Mouse (Mus musculus) heart, adult 2 months (tissue): Measurements from ENCODE around the gene Foxr1. TPM values are rescaled to one million over a fixed set of nuclear protein-coding genes. Genes with fewer than 3 reads are reported as not detected.

Source experiments
- DNase-seq, 2 experiments: peaks; one replicate each; pipeline ENCODE4 v3.0.0; 2021
- H3K27ac ChIP-seq: fragments of 200-600 bp; 2 replicates; pipeline ENCODE4 v1.8.1; 2022
- H3K27me3 ChIP-seq: fragments of 200-500 bp; 2 replicates; pipeline ENCODE4 v1.6.1; 2012; ENCODE audit warnings: mild to moderate bottlenecking, low read length, inconsistent platforms, mixed read lengths; ENCODE audit not compliant: control insufficient read depth, insufficient read depth
- H3K36me3 ChIP-seq: fragments of 200-500 bp; 2 replicates; pipeline ENCODE4 v1.6.1; 2012; ENCODE audit warnings: low read length, inconsistent platforms; ENCODE audit not compliant: control insufficient read depth, insufficient read depth
- H3K4me1 ChIP-seq: fragments of 200-500 bp; 2 replicates; pipeline ENCODE4 v1.6.1; 2011; ENCODE audit warnings: low read length; ENCODE audit not compliant: control insufficient read depth, insufficient read depth
- H3K4me3 ChIP-seq: fragments of 200-600 bp; 2 replicates; pipeline ENCODE4 v1.8.1; 2022
- H3K79me2 ChIP-seq: fragments of 200-500 bp; replicated peaks from 2 replicates; pipeline ENCODE4 v1.6.1; 2012; ENCODE audit warnings: mild to moderate bottlenecking, inconsistent platforms, low read length, moderate library complexity, mixed read lengths; ENCODE audit not compliant: control insufficient read depth, insufficient read depth
- H3K9ac ChIP-seq: fragments of 200-500 bp; 2 replicates; pipeline ENCODE4 v1.6.1; 2012; ENCODE audit warnings: low read depth, mild to moderate bottlenecking, control low read depth, inconsistent platforms, low read length, mixed read lengths
- CTCF ChIP-seq: fragments of 200-600 bp; IDR thresholded peaks from 2 replicates; pipeline ENCODE4 v1.8.1; 2022; ENCODE audit warnings: antibody characterized with exemption, mild to moderate bottlenecking, moderate library complexity
- EP300 ChIP-seq: fragments of 200-500 bp; IDR thresholded peaks from 2 replicates; pipeline ENCODE4 v1.6.1; 2011; ENCODE audit warnings: low read depth, low read length, control low read depth; ENCODE audit not compliant: insufficient read depth
- POLR2A ChIP-seq: fragments of 200-500 bp; IDR thresholded peaks from 2 replicates; pipeline ENCODE4 v1.6.1; 2011; ENCODE audit warnings: mild to moderate bottlenecking, low read depth, low read length, control low read depth; ENCODE audit not compliant: insufficient read depth
- WGBS: fragments of 180-500 bp; shearing (Covaris S2); methylation state at CpG from one replicate; pipeline ENCODE4 v1.1.7; 2018; 5-methylcytosine and 5-hydroxymethylcytosine counted together
- intact Hi-C: fragments of 180-260 bp; cut with DNase I; formaldehyde crosslinking; loops from one replicate; pipeline ENCODE4 v1.15.1; 2025
- polyA plus RNA-seq: library from polyadenylated mRNA; depleted of rRNA; stranded (reverse); fragments of >200 nt; gene quantifications from 2 replicates; pipeline ENCODE4 v1.2.3, GENCODE M21; 2012
- total RNA-seq, 2 experiments: library from RNA; stranded (reverse); gene quantifications; 2 replicates each; pipeline ENCODE4 v1.2.3; 2021

Foxr1 gene
- total and polyA plus RNA-seq, 3 experiments = not detected

DNA sequence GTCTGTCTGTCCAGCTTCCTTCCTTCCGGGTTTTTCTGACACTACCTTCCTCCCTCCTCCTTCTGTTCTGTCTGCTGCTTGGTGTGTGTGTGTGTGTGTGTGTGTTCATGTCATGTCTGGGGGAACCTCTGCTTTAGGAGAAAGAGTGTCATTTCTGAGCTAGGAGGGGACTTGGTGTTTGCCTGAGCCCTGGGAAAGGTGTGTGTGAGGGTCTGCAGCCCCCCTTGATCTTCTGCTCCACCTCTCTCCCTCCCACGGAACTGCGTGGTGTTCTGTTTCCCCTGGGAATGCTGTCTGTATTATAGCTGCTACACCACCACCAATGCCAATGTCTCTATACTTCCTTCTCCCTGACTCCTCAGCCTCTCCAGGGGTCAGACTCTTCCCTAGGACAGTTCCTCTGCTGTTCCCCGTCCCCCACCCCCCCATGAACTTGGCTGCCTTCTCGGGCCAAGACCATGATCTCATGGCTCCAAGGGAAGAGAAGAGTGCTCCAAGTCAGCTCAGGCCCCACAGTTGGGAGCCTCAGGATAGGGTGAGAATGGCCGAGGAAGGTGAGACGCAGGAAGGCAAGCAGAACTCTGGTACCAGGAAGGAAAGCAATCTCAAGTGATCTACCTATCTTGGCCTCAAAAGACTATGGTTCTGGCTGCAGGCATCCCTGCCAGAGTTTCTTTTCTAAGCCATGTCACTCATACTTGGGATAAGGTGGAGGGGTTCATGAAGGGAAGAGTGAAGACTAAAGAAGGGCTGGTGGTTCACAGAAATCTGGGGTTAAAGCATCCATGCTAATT, 43.6 kb upstream of the Foxr1 start:
- WGBS = 9% methylated on average over 7 of the region's 7 CpGs
- peaks cover 34% of the 10 kb centered on the region for H3K4me1 ChIP-seq
- peak; percentile 27 to 47 for DNase-seq
- H3K27ac ChIP-seq = peak overlapping the region; percentile 93
- H3K79me2 ChIP-seq = no peaks in the 10 kb centered on the region
- intact Hi-C loops = loop anchor here (5.0 to 10.0 kb wide), 2 partner anchors 248 to 400 kb away; no protein-coding TSS in a partner anchor
- TF ChIP-seq CTCF (no peak), EP300 (no peak), POLR2A (no peak)
- H3K4me3 ChIP-seq = peak overlapping the region; percentile 75
- peak overlapping the region; percentile 83 for H3K9ac ChIP-seq
- H3K27me3 ChIP-seq = no peaks in the 10 kb centered on the region
- H3K36me3 ChIP-seq = peaks cover 2% of the 10 kb centered on the region; the same call in 1 of the 2 replicates

DNA sequence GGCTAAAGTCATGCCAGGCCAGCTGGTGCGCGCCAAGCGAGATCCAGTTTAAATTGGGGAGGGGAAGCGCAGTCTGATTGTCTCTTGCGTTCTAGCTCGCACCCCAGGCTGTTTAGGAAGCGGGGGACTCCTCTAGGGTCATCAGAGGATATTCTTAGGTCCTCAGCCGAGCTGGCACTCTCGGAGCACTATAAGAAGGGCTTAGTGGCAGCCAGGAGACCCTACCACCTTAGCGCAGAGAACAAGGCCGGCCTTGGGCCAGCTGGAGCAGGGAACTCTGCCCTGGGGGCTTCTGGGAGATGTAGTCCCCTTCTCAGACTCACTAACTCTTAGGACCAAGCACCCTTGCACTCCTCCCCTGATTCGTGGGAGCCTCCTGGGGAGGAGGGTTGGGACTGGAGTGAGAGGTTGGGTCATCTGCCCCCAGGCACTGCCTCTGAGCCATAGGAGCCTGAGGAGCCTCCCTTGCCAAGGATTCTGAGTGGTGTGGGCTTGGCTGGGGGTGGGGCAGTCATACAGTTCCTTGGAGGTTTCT, 42.6 kb upstream of the Foxr1 start:
- TF ChIP-seq CTCF (no peak), POLR2A (peak; percentile 31; the same call in 1 of the 2 replicates), EP300 (0 out of 2 replicates have a peak, but pooled peaks have one; percentile 43)
- peak overlapping the region; percentile 75 for H3K4me3 ChIP-seq
- no peaks in the 10 kb centered on the region for H3K79me2 ChIP-seq
- H3K27ac ChIP-seq = peak overlapping the region; percentile 93
- peaks cover 2% of the 10 kb centered on the region; the same call in 1 of the 2 replicates for H3K36me3 ChIP-seq
- peak overlapping the region; percentile 83 for H3K9ac ChIP-seq
- intact Hi-C loops = loop anchor here (10.0 kb wide), 1 partner anchor 399 kb away; no protein-coding TSS in a partner anchor
- H3K4me1 ChIP-seq = peaks cover 29% of the 10 kb centered on the region
- WGBS = 2% methylated on average over 12 of the region's 12 CpGs
- H3K27me3 ChIP-seq = no peaks in the 10 kb centered on the region
- peak; percentile 77 to 80 for DNase-seq

DNA sequence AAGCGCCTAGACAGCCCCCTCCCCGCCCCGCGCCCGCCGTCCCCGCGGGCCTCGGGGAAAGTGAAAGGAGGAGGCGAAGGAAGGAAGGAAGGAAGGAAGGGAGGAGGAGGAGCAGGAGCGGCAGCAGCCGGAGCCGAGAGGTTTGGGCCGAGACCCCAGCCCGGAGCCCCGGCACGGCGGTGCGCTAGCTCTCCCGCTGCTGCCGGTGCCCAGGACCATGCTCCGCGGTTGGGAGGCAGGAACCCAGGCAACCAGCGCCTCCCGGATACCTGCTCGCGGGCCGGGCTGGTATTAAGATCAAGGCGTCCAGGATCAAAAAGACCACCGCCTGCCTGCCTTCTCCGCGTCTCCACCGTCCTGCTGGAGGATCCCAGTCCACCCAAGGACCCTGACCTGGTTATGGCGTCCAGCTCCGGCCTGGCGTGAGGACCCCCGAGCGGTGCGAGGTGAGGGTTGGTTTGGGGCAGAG, 42.1 kb upstream of the Foxr1 start:
- Histone ChIP-seq H3K27me3 (no peaks in the 10 kb centered on the region), H3K79me2 (no peaks in the 10 kb centered on the region), H3K4me1 (peaks cover 24% of the 10 kb centered on the region), H3K27ac (peak overlapping the region; percentile 93), H3K4me3 (peak overlapping the region; percentile 75), H3K9ac (peak overlapping the region; percentile 83), H3K36me3 (peaks cover 2% of the 10 kb centered on the region; the same call in 1 of the 2 replicates)
- intact Hi-C loops = loop anchor here (10.0 kb wide), 1 partner anchor 398 kb away; no protein-coding TSS in a partner anchor
- whole genome bisulfite sequencing = under 1% methylated on average over 35 of the region's 39 CpGs
- no peak for DNase-seq
- TF ChIP-seq EP300 = no peak
- no peak for TF ChIP-seq CTCF
- no peak for TF ChIP-seq POLR2A

DNA sequence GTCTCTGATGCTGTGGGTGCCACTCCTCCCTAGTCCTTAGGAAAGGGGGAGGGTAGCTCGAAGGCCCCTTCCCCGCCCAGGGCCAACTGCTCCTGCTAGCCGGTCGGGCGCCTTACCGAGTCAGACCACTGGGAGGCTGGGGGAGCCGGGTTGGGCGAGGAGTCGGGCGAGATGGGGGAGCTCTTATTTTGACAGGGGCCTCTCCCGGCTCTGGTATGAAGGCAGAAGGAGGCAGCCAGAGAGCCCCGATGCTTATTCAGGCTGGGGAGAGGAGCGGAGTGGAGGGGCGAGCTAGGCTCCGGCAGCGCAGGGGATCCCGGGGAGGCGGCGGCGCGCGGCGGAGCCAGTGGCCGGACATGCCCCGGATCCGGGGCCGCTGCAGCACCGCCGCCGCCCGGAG, 41.6 kb upstream of the Foxr1 start, which contains the start of gene Bcl9l:
Bcl9l (plus strand) TSS at position 274 of the 400 bp plus-strand sequence.
- H3K27me3 ChIP-seq = no peaks in the 10 kb centered on the region
- no peaks in the 10 kb centered on the region for H3K79me2 ChIP-seq
- peaks cover 22% of the 10 kb centered on the region for H3K4me1 ChIP-seq
- under 1% methylated on average over 31 of the region's 31 CpGs for WGBS
- H3K4me3 ChIP-seq = peak within 1 kb of the TSS; percentile 75
- peaks cover 2% of the 10 kb centered on the region; the same call in 1 of the 2 replicates for H3K36me3 ChIP-seq
- H3K27ac ChIP-seq = peak within 1 kb of the TSS; percentile 93
- intact Hi-C loops = loop anchor here (1.0 to 10.0 kb wide), 2 partner anchors 18 to 398 kb away; no protein-coding TSS in a partner anchor
- peak; percentile 94 to 95 for DNase-seq
- peak; percentile 49; the same call in 1 of the 2 replicates for TF ChIP-seq EP300
- TF ChIP-seq POLR2A = peak; percentile 90
- peak; percentile 95 for TF ChIP-seq CTCF
- H3K9ac ChIP-seq = peak within 1 kb of the TSS; percentile 83

DNA sequence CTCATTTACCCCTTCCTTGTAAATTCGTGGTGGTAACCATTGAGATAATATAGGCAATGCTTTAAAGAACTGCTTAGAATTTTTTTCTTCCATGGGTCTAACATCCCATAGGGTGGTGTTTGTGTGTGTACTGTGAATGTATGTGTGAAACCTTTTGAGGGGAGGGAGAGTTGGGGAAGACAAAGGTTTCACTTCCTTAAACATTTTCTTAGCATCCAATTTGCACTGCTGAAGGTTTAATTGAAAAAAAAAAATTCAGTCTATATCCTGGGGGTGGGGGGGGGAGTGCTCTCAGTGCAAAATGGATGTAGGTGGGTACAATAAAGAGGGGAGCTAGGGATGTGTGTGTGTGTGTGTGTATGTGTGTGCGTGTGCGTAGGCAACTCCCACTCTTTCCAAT, 41.2 kb upstream of the Foxr1 start:
- WGBS = 34% methylated on average over 3 of the region's 3 CpGs

More for the DNA sequence above, 41.2 kb upstream of the Foxr1 start:
- TF ChIP-seq CTCF (no peak), POLR2A (no peak), EP300 (no peak)
- Histone ChIP-seq H3K36me3 (peaks cover 2% of the 10 kb centered on the region; the same call in 1 of the 2 replicates), H3K4me3 (peak overlapping the region; percentile 75), H3K4me1 (peaks cover 21% of the 10 kb centered on the region), H3K27ac (peak overlapping the region; percentile 93), H3K27me3 (no peaks in the 10 kb centered on the region), H3K9ac (peak overlapping the region; percentile 43), H3K79me2 (no peaks in the 10 kb centered on the region)
- DNase-seq = no peak
- intact Hi-C loops = loop anchor here (1.0 to 10.0 kb wide), 2 partner anchors 18 to 397 kb away; no protein-coding TSS in a partner anchor
